Mouse (Mus musculus): Measurements from ENCODE around the gene 4930447C04Rik.

GRCm38 (mm10) chr12:72958446-72958845 is 17.9 kb upstream of the 4930447C04Rik start:
- TF ChIP-seq CTCF (IDR thresholded peaks at IDR 0.05; ENCODE audit: extremely low read depth, insufficient read length, insufficient replicate concordance, low read depth, low read length) (no peak), POLR2A (IDR thresholded peaks at IDR 0.05; ENCODE audit: low read depth, low read length) (no peak)
